Mouse (Mus musculus) thymus, postnatal 25 days (tissue): ENCODE results near the gene Sorcs1.

Source experiments
- DNase-seq: peaks from one replicate; pipeline ENCODE4 v3.0.0; 2022

The Sorcs1 gene

GRCm38 (mm10) chr19:50534031-50534430 lies 144.4 kb downstream of the Sorcs1 start:
- no peak for DNase-seq

DNA sequence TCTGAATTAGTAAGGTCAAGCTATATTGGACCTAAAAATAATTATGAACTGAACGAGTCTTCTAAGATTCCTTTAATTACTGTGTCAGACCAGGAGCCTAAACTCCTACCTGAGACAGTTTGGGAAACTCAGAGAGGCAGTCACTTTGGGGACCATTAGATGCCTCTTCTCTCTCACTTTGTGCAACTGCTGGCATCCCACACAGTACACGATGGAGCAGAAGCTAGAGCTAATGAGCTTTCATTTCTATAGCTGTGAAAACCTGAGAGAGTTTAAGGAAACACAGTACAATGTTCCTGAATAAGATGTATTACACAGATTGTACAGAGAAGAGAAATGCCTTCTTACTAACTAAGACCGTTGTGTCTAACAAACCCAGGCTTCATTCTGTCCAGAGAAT lies 150.6 kb downstream of the Sorcs1 start:
- DNase-seq = no peak

DNA sequence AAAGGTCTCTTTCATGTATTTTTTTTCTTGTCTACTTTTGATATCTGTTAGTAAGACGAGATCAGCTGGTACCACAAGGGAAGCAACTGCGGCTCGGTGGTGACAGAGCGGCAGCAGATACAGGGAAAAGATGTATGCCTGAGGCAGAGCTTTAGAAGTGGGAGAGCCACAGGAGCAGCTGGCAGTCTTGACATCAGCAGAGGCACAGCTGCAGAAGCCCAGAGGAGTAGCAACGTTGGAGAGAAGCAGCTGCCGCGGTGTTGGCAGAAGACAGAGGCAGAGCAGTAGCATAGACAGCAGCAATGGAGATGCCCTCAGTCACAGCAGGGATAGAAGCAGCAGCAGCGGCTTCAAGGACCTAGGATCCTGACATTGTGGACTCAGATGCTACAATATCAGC lies 152.4 kb downstream of the Sorcs1 start:
- DNase-seq = peak; percentile 15

- DNase-seq = no peak
Observed at GRCm38 (mm10) chr19:50521943-50522342, 156.5 kb downstream of the Sorcs1 start.

GRCm38 (mm10) chr19:50515059-50515673 lies 163.3 kb downstream of the Sorcs1 start:
- no peak for DNase-seq

GRCm38 (mm10) chr19:50514309-50514830 lies 164.1 kb downstream of the Sorcs1 start:
- no peak for DNase-seq

DNA sequence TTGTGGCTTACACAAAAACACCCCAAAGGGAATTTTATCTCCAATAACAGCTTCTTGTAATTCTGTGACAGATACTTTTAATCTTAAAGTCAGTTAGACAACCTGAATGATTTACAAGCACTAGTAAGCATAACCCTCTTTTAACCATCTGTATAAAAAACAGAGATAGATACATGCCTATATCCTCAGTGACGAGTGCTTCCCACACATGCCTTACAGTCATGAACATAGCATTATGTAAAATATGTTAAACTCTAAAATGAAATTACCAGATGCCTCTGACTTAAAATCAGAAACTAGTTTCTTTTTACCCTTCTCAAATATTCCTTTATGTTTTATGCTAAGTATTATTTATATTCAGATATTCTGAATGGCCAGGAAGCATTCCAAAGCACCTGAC lies 175.6 kb downstream of the Sorcs1 start:
- DNase-seq = no peak

DNA sequence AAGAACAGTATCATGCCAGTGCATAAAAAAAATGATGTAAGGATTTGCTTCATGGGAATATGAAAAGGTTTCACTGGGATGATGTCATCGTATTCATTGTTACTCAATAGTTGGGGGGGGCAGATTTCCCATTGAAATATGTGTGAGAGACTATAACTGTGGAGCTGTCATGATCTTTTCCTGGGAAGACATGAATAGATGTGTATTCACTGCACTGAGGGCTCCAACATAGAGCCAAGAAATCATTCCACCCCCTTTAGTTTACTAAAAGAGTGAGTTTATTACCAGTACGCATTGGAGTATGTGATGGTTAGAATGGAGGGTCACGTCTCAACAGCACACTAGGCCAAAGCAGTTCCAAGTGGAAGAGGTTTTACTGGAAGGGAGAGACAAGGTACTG lies 187.3 kb downstream of the Sorcs1 start:
- DNase-seq = no peak

DNA sequence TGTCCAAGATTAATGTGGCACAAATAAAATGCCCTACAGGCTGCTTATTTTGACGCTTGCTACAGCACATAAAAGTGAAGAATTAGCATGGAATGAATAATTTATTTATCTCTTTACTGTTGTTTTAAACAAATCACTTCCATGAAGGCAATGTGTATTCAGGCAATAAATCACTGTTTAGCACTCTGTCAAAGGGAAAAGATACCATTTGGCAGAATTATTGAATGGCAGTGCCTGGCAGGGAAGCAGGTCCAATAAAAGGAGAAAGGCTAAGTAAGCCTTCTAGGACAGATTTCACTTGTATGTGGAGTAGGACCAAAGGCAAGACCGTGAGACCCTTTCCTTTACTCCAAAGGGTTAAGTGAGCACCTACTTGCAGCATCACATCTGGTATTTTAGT lies 187.7 kb downstream of the Sorcs1 start:
- DNase-seq = no peak

GRCm38 (mm10) chr19:50489786-50490185 lies 188.7 kb downstream of the Sorcs1 start:
- DNase-seq = no peak

- no peak for DNase-seq
Observed at GRCm38 (mm10) chr19:50488421-50488820, 190.0 kb downstream of the Sorcs1 start.

DNA sequence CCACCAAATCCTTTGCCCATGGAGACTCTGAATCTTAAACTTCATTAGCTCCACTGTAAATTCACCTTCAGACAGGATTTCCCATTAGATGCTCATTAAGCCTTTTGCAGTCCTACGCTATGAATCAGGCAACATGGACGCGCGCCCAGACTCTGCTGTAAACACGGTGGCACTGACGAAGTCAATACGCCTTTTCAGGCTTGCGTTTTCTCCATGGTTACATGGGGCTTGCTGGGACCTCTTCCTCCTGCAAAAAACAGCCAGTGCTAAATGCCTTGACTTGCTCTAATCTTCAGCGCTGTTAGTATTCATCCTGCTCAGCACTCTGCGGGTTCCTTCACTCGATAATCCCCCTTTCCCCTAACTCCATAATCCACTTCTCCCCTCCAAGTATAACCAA lies 190.7 kb downstream of the Sorcs1 start:
- no peak for DNase-seq

- DNase-seq = no peak
Observed at GRCm38 (mm10) chr19:50486345-50486744, 192.1 kb downstream of the Sorcs1 start.

GRCm38 (mm10) chr19:50476774-50477173 lies 201.7 kb downstream of the Sorcs1 start:
- no peak for DNase-seq

GRCm38 (mm10) chr19:50468592-50468991 lies 209.9 kb downstream of the Sorcs1 start:
- no peak for DNase-seq

- DNase-seq = no peak
Observed at GRCm38 (mm10) chr19:50464811-50465210, 213.6 kb downstream of the Sorcs1 start.

DNA sequence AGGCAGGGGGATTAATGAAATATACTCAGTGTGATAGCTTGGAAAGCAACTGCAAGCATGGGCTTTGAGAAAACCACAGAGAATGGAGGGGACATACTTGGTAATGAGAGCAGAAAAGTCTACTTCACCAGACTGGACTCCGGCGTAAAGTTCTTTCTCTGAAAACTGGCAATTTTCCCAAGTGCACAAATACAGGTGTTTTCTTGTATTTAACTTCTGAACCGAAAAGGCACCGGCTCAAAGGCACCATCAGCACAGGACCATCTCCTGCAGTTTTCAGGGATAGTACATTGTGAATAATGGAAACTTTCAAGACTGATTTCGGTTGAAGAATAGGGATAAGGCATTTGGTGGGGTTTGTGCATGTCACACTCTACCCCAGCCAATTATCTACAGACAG lies 219.9 kb downstream of the Sorcs1 start:
- DNase-seq = no peak

GRCm38 (mm10) chr19:50457275-50457892 lies 221.1 kb downstream of the Sorcs1 start:
- DNase-seq = no peak

DNA sequence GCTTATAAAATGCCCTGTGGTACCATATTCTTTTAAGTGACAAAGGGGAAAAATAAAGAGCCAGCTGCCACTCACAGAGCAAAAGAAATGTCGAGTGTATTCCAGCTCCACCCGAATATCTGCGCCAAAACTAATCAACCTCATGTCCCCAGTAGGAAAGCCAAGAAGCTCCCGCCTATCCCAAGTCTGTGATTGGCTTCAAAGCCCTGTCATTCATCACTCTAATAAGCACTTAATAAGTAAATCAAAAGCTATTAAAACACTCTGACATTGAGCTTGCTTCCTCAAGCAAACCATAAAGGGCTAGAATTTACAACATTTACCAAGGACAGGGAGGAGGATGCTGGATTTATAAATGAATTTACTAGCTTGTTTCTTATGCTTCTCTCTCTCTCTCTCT lies 237.3 kb downstream of the Sorcs1 start:
- no peak for DNase-seq

GRCm38 (mm10) chr19:50440246-50440910 lies 238.1 kb downstream of the Sorcs1 start:
- no peak for DNase-seq

DNA sequence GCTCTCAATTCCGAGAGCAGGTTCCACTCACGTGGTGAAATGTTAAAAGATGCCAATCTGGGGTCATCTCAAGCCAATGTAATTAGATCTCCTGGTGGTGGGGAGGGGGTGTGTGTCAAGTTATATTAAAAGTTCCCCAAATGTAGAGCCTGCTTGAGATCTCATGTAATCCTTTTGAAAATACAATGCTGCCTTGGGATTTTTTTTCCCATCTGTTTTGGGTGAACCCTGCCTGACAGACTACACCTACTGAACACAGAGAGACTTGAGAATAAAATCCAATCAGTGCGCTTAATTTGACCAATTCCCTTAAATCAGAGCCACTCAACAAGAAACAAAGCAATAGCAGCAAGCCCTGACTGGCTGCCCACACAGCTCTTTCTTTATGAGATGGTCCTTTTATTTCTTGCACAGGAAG lies 239.0 kb downstream of the Sorcs1 start:
- no peak for DNase-seq

DNA sequence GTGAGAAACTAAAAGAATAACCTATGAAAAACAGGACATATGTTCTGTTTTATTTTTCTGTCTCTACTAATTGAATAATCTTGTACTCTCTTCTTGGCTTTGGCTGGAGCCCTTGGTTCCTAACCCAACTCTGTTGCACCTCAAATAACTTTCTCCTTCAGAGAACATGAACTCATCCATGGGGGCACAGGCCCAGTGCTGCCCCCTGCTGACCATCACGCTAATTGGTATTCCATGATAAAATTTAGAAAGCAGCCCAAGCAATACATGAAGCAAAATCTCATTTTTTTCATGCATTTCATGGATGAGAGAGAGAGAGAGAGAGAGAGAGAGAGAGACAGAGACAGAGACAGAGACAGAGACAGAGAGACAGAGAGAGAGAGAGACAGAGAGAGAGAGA lies 255.5 kb downstream of the Sorcs1 start:
- DNase-seq = no peak

- DNase-seq = no peak
Observed at GRCm38 (mm10) chr19:50418962-50419720, 259.3 kb downstream of the Sorcs1 start.
